Mouse (Mus musculus): Measurements from ENCODE around the gene Ptchd1. TPM values are rescaled to one million over a fixed set of nuclear protein-coding genes. Genes with fewer than 3 reads are reported as not detected.

Gene Ptchd1
- not detected in 2 replicates for polyA plus RNA-seq (2012)

DNA sequence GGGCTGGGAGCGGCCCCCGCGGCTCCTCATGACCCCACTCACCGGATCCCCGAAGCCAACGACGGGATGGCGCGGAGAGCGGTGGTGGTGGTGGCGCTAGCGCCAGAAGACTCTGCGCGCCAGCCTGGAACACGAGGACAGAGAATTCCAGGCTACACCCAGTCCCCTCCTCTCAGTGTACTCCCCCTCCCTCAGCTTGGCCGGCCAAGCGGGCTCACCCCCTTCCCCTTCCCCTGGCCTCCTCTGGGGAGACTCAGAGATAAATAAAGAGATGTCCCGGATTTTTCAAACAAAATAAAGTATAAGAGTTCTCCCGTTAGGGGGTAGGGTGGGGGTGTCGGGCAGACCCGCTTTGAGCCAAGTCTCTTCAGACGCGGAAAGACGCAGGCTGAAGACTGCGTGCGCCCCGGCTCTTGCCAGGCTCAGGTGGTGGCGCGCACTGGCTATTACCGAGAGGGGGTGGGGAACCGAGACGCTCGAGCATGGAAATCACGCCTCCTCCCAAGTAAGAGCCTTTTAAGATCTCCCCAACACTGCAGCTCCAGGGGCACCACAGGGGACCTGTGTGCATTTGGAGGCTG lies at the start of gene Ptchd1:
TSS of gene Ptchd1 (minus strand) at position 114 of the 581 bp plus-strand sequence.
- Histone ChIP-seq H3K27me3 (ENCODE audit: control insufficient read depth) (peaks cover 45% of the 10 kb centered on the region), H3K36me3 (ENCODE audit: control insufficient read depth) (no peaks in the 10 kb centered on the region), H3K4me1 (ENCODE audit: control insufficient read depth) (no peaks in the 10 kb centered on the region), H3K4me3 (replicated peaks) (no peak within 1 kb of the TSS), H3K9me3 (ENCODE audit: control insufficient read depth, low read length) (peaks cover 7% of the 10 kb centered on the region; the same call in 1 of the 2 replicates)
- TF ChIP-seq GATA1 (IDR thresholded peaks at IDR 0.05; ENCODE audit: low read length): no peak
- TF ChIP-seq TAL1 (IDR thresholded peaks at IDR 0.05; ENCODE audit: low read length): no peak

DNA sequence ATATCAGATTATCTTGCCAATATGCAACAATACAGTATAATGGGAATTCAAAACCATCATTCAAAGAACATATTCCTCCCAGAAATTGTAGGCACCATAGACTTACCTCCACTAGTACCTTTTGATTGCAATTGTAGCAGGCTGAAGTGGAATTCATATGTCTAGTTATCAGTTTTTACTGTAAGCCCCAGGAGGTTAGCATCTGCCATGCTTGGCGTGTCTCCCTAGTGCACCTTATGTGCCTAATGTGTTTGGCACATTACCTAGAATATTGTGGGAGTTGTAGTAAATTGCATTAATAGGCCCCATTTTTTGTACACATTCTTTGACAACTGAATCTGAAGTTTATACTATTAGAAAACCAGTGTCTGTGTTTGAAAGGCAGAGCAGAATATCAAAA lies 34.4 kb upstream of the Ptchd1 start:
- TF ChIP-seq GATA1 (IDR thresholded peaks at IDR 0.05; ENCODE audit: low read length) (no peak), TAL1 (IDR thresholded peaks at IDR 0.05; ENCODE audit: low read length) (no peak)
- Histone ChIP-seq H3K4me1 (ENCODE audit: control insufficient read depth) (no peaks in the 10 kb centered on the region), H3K27me3 (ENCODE audit: control insufficient read depth) (no peaks in the 10 kb centered on the region), H3K36me3 (ENCODE audit: control insufficient read depth) (no peaks in the 10 kb centered on the region), H3K4me3 (replicated peaks) (no peak overlapping the region), H3K9me3 (ENCODE audit: control insufficient read depth, low read length) (no peaks in the 10 kb centered on the region)

DNA sequence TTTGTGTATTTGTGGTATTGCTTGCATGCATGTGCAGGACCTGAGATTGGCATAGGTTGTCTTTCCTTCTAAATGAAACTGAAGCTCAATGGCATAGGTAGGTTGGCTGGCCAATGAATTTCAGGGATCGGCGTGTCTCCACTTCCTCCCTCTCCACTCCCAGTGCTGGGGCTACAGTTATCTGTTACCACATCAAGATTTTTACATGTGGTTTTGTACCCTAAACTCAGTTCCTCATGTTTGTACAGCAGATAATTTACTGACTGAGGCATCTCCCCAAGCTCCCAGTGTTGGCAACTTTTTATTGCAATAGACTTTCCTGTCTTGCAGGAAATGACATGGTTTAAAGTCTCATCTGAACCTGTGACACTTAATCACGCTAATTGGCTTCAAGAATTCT lies 22.4 kb upstream of the Ptchd1 start:
- no peaks in the 10 kb centered on the region for H3K36me3 ChIP-seq (ENCODE audit: control insufficient read depth)
- no peaks in the 10 kb centered on the region for H3K4me1 ChIP-seq (ENCODE audit: control insufficient read depth)
- H3K4me3 ChIP-seq (replicated peaks): no peak overlapping the region
- no peaks in the 10 kb centered on the region for H3K27me3 ChIP-seq (ENCODE audit: control insufficient read depth)
- H3K9me3 ChIP-seq (ENCODE audit: control insufficient read depth, low read length): no peaks in the 10 kb centered on the region
- TF ChIP-seq GATA1 (IDR thresholded peaks at IDR 0.05; ENCODE audit: low read length): no peak
- TF ChIP-seq TAL1 (IDR thresholded peaks at IDR 0.05; ENCODE audit: low read length): no peak

DNA sequence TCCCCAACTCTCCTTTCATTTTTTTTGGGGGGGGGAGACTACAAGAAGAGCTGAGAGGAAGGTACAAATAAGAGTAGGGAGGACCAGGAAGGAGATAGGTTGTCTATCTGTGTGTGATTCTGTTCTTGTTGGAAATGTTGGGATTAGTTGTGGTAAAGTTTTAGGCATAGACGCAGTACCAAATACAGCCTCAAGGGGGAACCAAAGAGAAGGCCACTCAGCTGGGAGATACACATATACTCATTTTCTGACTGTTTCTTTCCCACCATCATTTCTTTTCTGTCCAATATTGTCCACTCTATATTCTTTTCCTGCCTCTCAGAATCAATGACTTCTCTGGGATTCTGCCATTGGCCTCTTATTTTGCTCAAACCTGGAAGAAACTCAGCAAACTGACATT lies 20.4 kb upstream of the Ptchd1 start:
- H3K4me3 ChIP-seq (replicated peaks): no peak overlapping the region
- H3K4me1 ChIP-seq (ENCODE audit: control insufficient read depth): no peaks in the 10 kb centered on the region
- TF ChIP-seq GATA1 (IDR thresholded peaks at IDR 0.05; ENCODE audit: low read length): no peak
- no peak for TF ChIP-seq TAL1 (IDR thresholded peaks at IDR 0.05; ENCODE audit: low read length)
- H3K36me3 ChIP-seq (ENCODE audit: control insufficient read depth): no peaks in the 10 kb centered on the region
- H3K27me3 ChIP-seq (ENCODE audit: control insufficient read depth): no peaks in the 10 kb centered on the region
- no peaks in the 10 kb centered on the region for H3K9me3 ChIP-seq (ENCODE audit: control insufficient read depth, low read length)

DNA sequence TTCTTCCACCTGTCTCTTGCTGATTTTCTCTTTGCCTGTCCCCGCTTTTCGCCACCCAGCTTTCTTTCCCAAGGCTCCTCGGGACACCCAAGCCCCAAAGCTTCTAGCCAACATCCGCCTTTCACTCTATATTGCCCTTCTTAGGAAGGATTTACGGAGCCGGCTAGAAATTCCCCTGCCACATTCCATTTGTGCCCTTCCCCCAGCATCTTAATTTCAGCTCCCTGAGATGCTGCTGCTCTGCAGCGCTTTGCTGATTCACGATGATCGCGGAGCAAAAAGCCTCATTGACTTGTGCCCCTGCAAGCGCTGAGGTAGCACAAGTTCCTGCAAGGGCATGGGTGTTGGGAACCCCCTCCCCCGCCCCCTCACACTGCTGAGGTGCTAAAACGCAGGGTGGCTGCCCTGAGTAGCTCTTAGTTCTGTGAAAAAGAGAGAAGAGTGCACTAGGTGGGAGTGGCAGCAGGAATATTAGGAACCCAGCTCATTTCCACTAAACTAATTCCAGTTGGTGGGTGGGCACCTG lies 2.1 kb upstream of the Ptchd1 start:
- no peak overlapping the region for H3K4me3 ChIP-seq (replicated peaks)
- peaks cover 45% of the 10 kb centered on the region for H3K27me3 ChIP-seq (ENCODE audit: control insufficient read depth)
- TF ChIP-seq TAL1 (IDR thresholded peaks at IDR 0.05; ENCODE audit: low read length): no peak
- no peak for TF ChIP-seq GATA1 (IDR thresholded peaks at IDR 0.05; ENCODE audit: low read length)
- peaks cover 7% of the 10 kb centered on the region; the same call in 1 of the 2 replicates for H3K9me3 ChIP-seq (ENCODE audit: control insufficient read depth, low read length)
- H3K4me1 ChIP-seq (ENCODE audit: control insufficient read depth): no peaks in the 10 kb centered on the region
- no peaks in the 10 kb centered on the region for H3K36me3 ChIP-seq (ENCODE audit: control insufficient read depth)

DNA sequence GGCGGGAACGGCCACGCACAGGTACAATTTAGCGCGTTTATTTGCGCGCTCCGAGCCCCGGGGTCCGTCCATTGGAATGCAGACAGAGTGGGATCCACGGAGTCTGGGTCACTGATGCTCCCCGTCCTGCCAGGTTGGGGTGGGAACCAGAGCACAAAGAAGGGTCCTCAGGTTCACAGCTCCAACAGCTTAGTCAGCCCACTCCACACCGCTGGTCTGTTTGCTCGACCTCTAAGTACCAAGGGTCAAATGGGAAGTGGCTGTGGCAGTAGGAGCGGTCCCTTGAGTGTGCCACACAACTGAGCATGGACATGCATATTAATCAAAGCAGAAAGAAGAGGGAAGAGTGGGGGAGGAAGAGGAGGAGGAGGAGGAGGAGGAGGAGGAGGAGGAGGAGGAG lies 1.3 kb upstream of the Ptchd1 start:
- no peaks in the 10 kb centered on the region for H3K36me3 ChIP-seq (ENCODE audit: control insufficient read depth)
- TF ChIP-seq GATA1 (IDR thresholded peaks at IDR 0.05; ENCODE audit: low read length) (no peak), TAL1 (IDR thresholded peaks at IDR 0.05; ENCODE audit: low read length) (no peak)
- H3K4me3 ChIP-seq (replicated peaks): no peak overlapping the region
- H3K4me1 ChIP-seq (ENCODE audit: control insufficient read depth): no peaks in the 10 kb centered on the region
- H3K27me3 ChIP-seq (ENCODE audit: control insufficient read depth): peaks cover 45% of the 10 kb centered on the region
- peaks cover 7% of the 10 kb centered on the region; the same call in 1 of the 2 replicates for H3K9me3 ChIP-seq (ENCODE audit: control insufficient read depth, low read length)

DNA sequence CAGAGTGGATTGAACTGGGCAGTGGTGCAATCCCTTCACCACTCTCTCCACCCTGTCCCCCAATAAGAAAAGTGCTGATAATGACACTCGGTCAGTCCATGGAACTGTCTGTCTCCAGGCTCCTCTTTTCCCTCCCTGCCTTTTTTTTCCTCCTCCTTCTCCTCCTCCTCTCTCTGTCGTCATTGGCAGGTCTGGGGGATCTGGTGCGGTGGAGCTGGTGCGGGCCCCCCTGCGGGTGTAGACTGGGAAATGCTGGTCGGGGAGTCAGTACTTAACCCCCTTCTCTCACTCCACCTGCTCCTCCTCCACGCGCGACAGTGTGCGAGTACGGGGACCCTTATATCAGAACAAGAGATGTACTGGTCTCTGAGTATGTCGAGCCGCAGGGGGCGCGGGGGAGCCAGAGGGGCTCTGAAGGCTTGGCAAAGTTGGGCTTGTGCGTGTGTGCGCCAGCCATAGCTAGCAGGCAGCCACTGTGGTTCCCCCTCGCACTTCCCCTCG lies 777 bp upstream of the Ptchd1 start, which contains the start of gene Gm15155:
TSS of gene Gm15155 (plus strand) at position 401 of the 501 bp plus-strand sequence.
- H3K36me3 ChIP-seq (ENCODE audit: control insufficient read depth): no peaks in the 10 kb centered on the region
- peaks cover 45% of the 10 kb centered on the region for H3K27me3 ChIP-seq (ENCODE audit: control insufficient read depth)
- H3K4me3 ChIP-seq (replicated peaks): no peak within 1 kb of the TSS
- H3K4me1 ChIP-seq (ENCODE audit: control insufficient read depth): no peaks in the 10 kb centered on the region
- H3K9me3 ChIP-seq (ENCODE audit: control insufficient read depth, low read length): peaks cover 7% of the 10 kb centered on the region; the same call in 1 of the 2 replicates
- no peak for TF ChIP-seq GATA1 (IDR thresholded peaks at IDR 0.05; ENCODE audit: low read length)
- no peak for TF ChIP-seq TAL1 (IDR thresholded peaks at IDR 0.05; ENCODE audit: low read length)

DNA sequence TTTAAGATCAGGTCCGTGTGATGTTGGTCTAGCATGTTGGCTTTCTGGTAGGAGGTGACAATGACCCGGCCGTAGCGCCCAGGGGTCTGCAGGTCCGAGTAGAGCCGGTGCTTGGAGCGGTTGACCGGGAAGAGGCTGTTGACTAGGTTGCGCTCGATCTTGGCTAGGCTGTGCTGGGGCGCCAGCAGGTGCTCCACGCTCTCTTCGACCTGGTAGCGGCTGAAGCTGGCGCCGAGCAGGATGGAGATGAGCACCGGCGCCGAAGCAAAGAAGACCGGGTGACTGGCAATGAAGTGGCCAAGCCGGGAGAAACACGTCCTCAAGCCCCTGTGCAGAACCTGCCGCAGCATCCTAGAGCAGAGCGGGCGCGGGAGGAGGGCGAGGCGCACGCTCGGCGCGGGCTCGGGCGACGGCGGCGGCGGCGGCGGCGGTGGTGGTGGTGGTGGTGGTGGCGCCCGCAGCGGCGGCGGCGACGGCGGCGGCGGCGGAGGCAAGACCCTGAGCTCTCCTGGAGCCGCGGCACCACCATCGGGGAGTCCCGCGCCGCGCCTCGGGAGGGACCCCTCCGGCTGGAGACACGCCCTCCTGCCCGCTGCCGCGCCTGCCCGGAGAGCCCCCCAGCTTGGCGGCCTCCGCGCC lies 534 bp downstream of the Ptchd1 start:
- TF ChIP-seq TAL1 (IDR thresholded peaks at IDR 0.05; ENCODE audit: low read length) (no peak), GATA1 (IDR thresholded peaks at IDR 0.05; ENCODE audit: low read length) (no peak)
- Histone ChIP-seq H3K27me3 (ENCODE audit: control insufficient read depth) (peaks cover 45% of the 10 kb centered on the region), H3K9me3 (ENCODE audit: control insufficient read depth, low read length) (peaks cover 7% of the 10 kb centered on the region; the same call in 1 of the 2 replicates), H3K36me3 (ENCODE audit: control insufficient read depth) (no peaks in the 10 kb centered on the region), H3K4me1 (ENCODE audit: control insufficient read depth) (no peaks in the 10 kb centered on the region), H3K4me3 (replicated peaks) (no peak overlapping the region)

DNA sequence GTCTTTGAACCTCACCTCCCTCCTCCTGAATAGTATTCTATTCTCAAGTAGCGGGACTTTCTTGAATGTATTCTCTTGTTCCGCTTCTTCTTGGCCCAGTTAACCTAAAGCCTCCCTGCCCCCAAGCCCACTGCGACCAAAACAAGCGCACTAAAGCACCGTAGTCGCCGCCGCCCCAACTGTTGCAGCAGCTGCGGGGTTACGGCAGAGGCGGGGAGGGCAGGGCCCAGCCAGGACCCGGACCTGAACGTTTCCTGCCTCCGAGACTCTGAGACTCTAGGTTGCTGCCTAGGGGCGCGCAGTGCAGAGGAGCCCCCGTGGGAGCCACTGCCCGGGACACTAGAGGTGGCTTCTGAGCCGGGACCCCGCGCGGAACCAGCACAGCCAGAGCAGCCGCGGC lies 1.1 kb downstream of the Ptchd1 start:
- Histone ChIP-seq H3K4me1 (ENCODE audit: control insufficient read depth) (no peaks in the 10 kb centered on the region), H3K4me3 (replicated peaks) (no peak overlapping the region), H3K36me3 (ENCODE audit: control insufficient read depth) (no peaks in the 10 kb centered on the region), H3K9me3 (ENCODE audit: control insufficient read depth, low read length) (peaks cover 7% of the 10 kb centered on the region; the same call in 1 of the 2 replicates), H3K27me3 (ENCODE audit: control insufficient read depth) (peaks cover 45% of the 10 kb centered on the region)
- TF ChIP-seq TAL1 (IDR thresholded peaks at IDR 0.05; ENCODE audit: low read length) (no peak), GATA1 (IDR thresholded peaks at IDR 0.05; ENCODE audit: low read length) (no peak)
